Mouse (Mus musculus) thymus, postnatal 10 days (tissue): ENCODE measurements around the gene Srcin1.

ENCODE experiments used
- DNase-seq, 2 experiments: peaks; one replicate each; pipeline ENCODE4 v3.0.0; 2021; ENCODE audit warnings: low spot score in 2 of 2

Srcin1 gene

DNA sequence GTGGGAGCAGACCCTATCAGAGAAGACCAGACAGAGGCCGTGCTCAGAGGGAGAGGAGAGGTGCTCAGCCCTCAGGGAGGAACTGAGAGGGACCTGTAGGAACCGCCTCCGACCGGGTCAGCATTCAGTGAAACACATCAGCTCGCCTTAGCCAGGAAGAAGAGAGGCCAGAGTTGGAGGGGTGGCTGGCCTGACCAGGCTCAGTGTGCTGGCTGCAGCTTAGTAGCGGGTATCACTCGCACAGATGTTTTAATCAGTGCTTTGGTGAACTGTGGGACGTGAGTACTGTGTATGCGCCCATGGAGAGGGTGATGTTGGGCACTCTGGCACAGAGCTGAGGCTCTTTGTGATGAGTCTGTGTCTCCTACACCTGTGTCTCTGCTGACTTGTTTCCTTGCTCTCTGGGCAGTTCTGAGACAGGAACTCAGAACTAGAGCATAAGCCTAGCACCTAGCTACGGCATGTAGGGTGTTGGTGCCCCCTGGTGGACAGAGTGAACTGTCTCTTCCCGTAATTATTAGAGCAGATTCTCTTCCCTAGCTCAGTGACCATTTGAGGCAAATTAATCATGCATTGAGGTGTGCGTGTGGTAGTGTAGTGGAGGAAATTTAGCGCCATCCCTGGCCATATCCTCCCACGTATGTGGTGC is 107.2 kb downstream of the Srcin1 start:
- DNase-seq: peak; percentile 65 to 92

GRCm38 (mm10) chr11:97466444-97467160 is 109.4 kb downstream of the Srcin1 start:
- no peak for DNase-seq

- DNase-seq: no peak
Measured at GRCm38 (mm10) chr11:97465957-97466356, 110.0 kb downstream of the Srcin1 start.

DNA sequence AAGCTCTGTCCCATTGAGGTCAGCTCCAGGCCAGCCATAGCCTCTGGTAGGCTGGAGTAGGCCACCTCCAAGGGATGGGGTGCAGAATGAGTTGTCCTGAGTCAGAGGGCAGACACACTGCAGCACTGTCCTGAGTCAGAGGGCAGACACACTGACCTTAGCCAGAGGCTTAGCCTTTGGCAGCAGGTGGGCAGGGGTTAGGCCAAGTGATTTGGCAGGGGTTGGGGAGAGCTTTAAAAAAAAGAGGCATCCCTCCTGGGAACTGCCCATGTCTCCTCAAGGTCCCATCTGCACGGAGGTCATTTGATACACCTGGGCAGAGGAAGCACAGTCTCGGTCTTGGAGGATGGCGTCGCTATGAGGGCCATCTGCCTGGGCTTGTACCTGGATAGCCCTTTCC is 112.0 kb downstream of the Srcin1 start:
- no peak for DNase-seq

DNA sequence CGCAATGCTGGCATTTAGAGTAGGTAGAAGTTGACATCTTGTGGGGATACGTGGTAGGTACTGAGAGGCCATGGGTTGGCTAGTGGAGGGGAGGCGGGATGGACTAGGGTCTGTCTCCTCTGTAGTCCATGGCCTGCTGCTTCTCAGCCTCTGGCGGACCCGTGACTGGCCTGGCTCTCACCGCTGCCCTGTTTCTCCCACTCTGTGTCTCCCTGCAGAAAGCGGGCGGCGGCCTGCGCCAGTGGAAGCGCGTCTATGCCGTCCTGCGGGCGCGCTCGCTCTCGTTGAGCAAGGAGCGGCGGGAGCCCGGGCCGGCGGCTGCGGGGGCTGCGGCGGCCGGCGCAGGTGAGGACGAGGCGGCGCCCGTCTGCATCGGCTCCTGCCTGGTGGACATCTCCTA is 112.8 kb downstream of the Srcin1 start:
- DNase-seq: no peak

DNA sequence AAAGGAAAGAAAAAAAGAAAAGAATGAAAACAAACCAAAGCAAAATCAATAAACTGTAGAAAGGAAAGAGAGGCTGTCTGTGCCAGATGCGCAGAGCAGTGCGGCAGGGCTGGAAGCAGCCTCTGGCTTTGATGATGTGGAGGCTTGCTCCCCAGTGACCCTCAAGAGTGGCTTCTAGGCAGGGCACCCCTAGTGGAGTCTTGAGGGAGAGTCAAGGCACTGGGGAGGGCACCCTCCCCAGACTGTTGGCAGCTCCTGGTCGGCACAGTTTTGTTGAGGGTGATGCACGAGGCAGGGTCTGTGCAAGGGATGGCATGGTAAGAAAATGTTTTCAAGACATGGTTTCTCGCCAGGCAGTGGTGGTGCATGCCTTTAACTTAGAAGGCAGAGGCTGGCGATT is 113.4 kb downstream of the Srcin1 start:
- no peak for DNase-seq

DNA sequence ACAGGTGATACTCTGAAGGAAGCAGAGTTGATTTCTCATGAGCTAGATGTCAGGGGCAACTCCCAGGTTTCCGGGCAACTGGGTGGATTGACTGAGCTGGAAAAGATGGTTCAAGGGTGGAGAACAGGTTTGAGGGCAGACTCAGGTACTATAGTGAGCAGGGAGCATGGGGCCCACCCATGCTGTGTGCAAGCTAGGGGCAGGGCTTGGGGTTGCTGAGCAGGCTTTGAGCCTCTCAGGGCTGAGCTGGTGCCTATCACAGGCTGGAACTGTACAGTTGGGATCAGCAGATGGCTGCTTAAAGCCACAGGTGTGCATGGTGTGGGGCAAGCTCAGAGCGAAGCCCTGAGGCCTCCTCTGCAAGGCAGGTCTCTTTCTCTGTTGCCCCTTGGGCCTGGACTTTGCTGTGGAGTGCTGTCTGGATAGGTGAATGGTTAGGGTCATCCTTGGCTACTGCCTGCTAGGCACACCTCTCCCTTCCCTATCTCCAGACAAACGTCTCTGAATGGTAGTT is 114.6 kb downstream of the Srcin1 start:
- peak in 1 of 2 experiments; percentile 17 for DNase-seq
